8 mouse cellular contexts compared by ENCODE assay signal in genomic region chrX:120290011-120290899, GRCm38 (mm10). TPM values are rescaled to one million over a fixed set of nuclear protein-coding genes. Genes with fewer than 3 reads are reported as not detected.
A peak's percentile ranks its signal among the peaks of the same experiment; 100 is the strongest.
DNase-seq lines count a peak whose midpoint lies in the region; ATAC-seq lines count a peak whose summit lies in the region.

Gene Pcdh11x (plus strand): TSS chrX:120290259.

- no peak within 1 kb of the TSS for H3K27ac ChIP-seq in embryonic facial prominence, embryonic 12.5 days
- H3K27ac ChIP-seq in hindbrain, embryonic 13.5 days = peak within 1 kb of the TSS; percentile 48; the same call in 1 of the 2 replicates
- no peak within 1 kb of the TSS; the same call in 1 of the 2 replicates for H3K27ac ChIP-seq in midbrain, embryonic 13.5 days

- ATAC-seq in embryonic facial prominence, embryonic 12.5 days (ENCODE audit: insufficient number of reproducible peaks, insufficient read depth, low FRiP score, low TSS enrichment) = peak; percentile 75
- peak; percentile 82 for ATAC-seq in hindbrain, embryonic 13.5 days (ENCODE audit: low FRiP score)
- peak; percentile 86 for ATAC-seq in midbrain, embryonic 13.5 days
- ATAC-seq in CD4-positive, CD25-positive, alpha-beta regulatory T cell, adult 4 months = no peak

- DNase-seq in ovary, postnatal 14 days (ENCODE audit: low spot score) = peak; percentile 18
- DNase-seq in ovary, adult 18-20 months (ENCODE audit: low spot score) = no peak
- peak; percentile 39 to 45 for DNase-seq in left cerebral cortex, adult 8-10 months (ENCODE audit: low spot score in 2 of 2)
- no peak for DNase-seq in thymus, postnatal 0 days (ENCODE audit: low spot score)

- peak within 1 kb of the TSS; percentile 62 for H3K4me2 ChIP-seq in embryonic facial prominence, embryonic 12.5 days (replicated peaks)
- peak within 1 kb of the TSS; percentile 67 for H3K4me2 ChIP-seq in hindbrain, embryonic 13.5 days
- peak within 1 kb of the TSS; percentile 80 for H3K4me2 ChIP-seq in midbrain, embryonic 13.5 days (replicated peaks)

- H3K4me3 ChIP-seq in embryonic facial prominence, embryonic 12.5 days = peak within 1 kb of the TSS; percentile 42
- peak within 1 kb of the TSS; percentile 50 for H3K4me3 ChIP-seq in hindbrain, embryonic 13.5 days
- H3K4me3 ChIP-seq in midbrain, embryonic 13.5 days (replicated peaks) = peak within 1 kb of the TSS; percentile 50

- H3K9ac ChIP-seq in embryonic facial prominence, embryonic 12.5 days = peak within 1 kb of the TSS; percentile 36; the same call in 1 of the 2 replicates
- peak within 1 kb of the TSS; percentile 69 for H3K9ac ChIP-seq in hindbrain, embryonic 13.5 days
- H3K9ac ChIP-seq in midbrain, embryonic 13.5 days (replicated peaks) = peak within 1 kb of the TSS; percentile 52

- no peaks in the 10 kb centered on the region for H3K9me3 ChIP-seq in embryonic facial prominence, embryonic 12.5 days
- no peaks in the 10 kb centered on the region for H3K9me3 ChIP-seq in hindbrain, embryonic 13.5 days
- H3K9me3 ChIP-seq in midbrain, embryonic 13.5 days = no peaks in the 10 kb centered on the region

- H3K27me3 ChIP-seq in embryonic facial prominence, embryonic 12.5 days = no peaks in the 10 kb centered on the region
- H3K27me3 ChIP-seq in hindbrain, embryonic 13.5 days = no peaks in the 10 kb centered on the region
- H3K27me3 ChIP-seq in midbrain, embryonic 13.5 days = no peaks in the 10 kb centered on the region

- WGBS in embryonic facial prominence, embryonic 12.5 days = 15% methylated on average over 35 of the region's 40 CpGs
- WGBS in hindbrain, embryonic 13.5 days = 14% methylated on average over 31 of the region's 40 CpGs
- 12% methylated on average over 38 of the region's 40 CpGs for WGBS in midbrain, embryonic 13.5 days

- no peaks in the 10 kb centered on the region for H3K4me1 ChIP-seq in embryonic facial prominence, embryonic 12.5 days
- H3K4me1 ChIP-seq in hindbrain, embryonic 13.5 days (replicated peaks) = peaks cover 6% of the 10 kb centered on the region
- 0 out of 2 replicates have a peak, but pooled peaks cover 4% of the 10 kb centered on the region for H3K4me1 ChIP-seq in midbrain, embryonic 13.5 days (replicated peaks)

- no peaks in the 10 kb centered on the region for H3K36me3 ChIP-seq in embryonic facial prominence, embryonic 12.5 days
- H3K36me3 ChIP-seq in hindbrain, embryonic 13.5 days = no peaks in the 10 kb centered on the region
- H3K36me3 ChIP-seq in midbrain, embryonic 13.5 days = no peaks in the 10 kb centered on the region

RNA-seq across cellular contexts. Expression of gene Pcdh11x, which starts in this region (rescaled TPM):
- 9.8 and 12.7 TPM in 2 replicates for polyA plus RNA-seq in embryonic facial prominence, embryonic 12.5 days (2016; fragmentation: Nextera tagmentation; extraction: Ambion mirVana)
- polyA plus RNA-seq in hindbrain, embryonic 13.5 days (2015; fragmentation: Nextera tagmentation; extraction: Ambion mirVana) = 17.6 and 19.3 TPM in 2 replicates
- total RNA-seq in left cerebral cortex, adult 8-10 months (2022) = 10 to 100 TPM; 20.8 to 24.8 (median 23.5) TPM
- 15.7 and 17.0 TPM in 2 replicates for polyA plus RNA-seq in midbrain, embryonic 13.5 days (2015; fragmentation: Nextera tagmentation; extraction: Ambion mirVana)
- under 1 TPM in 1 of 2 experiments, not detected in 1; 0.12 TPM for polyA plus RNA-seq in CD4-positive, CD25-positive, alpha-beta regulatory T cell, adult 4 months (2017; shearing (Covaris generic))
- 0.08 and 0.10 TPM in 2 replicates for polyA plus RNA-seq in thymus, postnatal 0 days (2015; fragmentation: Nextera tagmentation; extraction: Ambion mirVana)

Comparison
In these comparisons a context has a peak if more than half of its experiments do, and no peak if none do; other contexts are left out.
1. DNase-seq: peak in ovary, postnatal 14 days (single experiment) and left cerebral cortex, adult 8-10 months (2 of 2); none in ovary, adult 18-20 months (single experiment) and thymus, postnatal 0 days (single experiment).
2. Peak in every context shown above with its lines, with median percentiles within 50 percentile points of each other: H3K4me2 ChIP-seq, H3K4me3 ChIP-seq and H3K9ac ChIP-seq.